Mouse (Mus musculus) G1E-ER4 (cell line): ENCODE measurements around the gene D330020A13Rik. TPM values are rescaled to one million over a fixed set of nuclear protein-coding genes. Genes with fewer than 3 reads are reported as not detected.

Experiments used
- GATA1 ChIP-seq: IDR thresholded peaks from one replicate; pipeline ENCODE4 v1.8.0; 2012; ENCODE audit warnings: low read length, inconsistent platforms
- polyA plus RNA-seq: library from polyadenylated mRNA; stranded (reverse); fragments of >175 nt; gene quantifications from 2 replicates; pipeline ENCODE4 v1.2.3, GENCODE M21; 2012

Gene D330020A13Rik
- polyA plus RNA-seq, 1 experiment = not detected

DNA sequence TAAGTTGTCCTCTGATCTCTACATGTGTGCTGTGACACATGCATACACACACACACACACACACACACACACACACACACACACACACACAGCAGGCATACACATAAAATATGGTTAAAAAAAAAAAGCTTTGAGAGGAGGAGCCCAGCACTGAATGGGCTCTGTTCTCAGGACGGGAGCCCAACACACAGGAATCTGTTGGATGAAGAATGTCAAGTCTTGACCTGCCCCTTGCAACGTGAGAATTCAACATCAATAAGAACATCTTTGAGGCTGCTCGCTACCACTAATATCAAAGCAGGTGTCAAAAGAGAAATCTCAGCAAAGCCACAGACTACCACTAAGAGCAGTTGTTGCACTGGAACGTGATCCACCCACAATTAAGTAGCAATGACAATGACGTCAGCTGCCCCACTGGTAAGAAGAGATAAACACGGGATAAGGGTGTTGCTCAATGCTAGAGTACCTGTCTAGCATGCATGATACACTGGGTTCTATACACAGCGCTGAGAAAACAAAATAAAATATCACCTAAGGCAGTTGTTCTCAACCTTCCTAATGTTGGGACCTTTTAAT is 17.2 kb upstream of the D330020A13Rik start:
- no peak for TF ChIP-seq GATA1

DNA sequence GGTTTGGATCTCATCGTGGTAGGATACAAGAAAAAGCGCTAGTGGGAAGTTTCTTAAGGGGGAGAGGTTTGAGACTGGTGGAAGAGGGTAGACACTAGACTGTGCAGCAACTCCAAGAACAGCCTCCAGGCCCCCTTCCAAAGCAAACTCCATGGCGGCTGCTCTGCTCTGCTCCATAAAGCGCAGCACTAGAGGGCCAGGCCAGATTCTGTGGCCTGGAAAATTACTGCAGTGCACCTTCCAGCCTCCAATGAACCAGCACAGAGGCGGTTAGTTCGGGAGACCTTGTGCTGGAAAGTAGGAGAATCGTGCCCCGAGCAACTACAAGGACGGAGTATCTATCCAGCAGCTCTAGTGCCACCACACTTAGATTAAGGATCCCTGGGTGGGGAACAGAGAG is 6.9 kb upstream of the D330020A13Rik start:
- no peak for TF ChIP-seq GATA1

DNA sequence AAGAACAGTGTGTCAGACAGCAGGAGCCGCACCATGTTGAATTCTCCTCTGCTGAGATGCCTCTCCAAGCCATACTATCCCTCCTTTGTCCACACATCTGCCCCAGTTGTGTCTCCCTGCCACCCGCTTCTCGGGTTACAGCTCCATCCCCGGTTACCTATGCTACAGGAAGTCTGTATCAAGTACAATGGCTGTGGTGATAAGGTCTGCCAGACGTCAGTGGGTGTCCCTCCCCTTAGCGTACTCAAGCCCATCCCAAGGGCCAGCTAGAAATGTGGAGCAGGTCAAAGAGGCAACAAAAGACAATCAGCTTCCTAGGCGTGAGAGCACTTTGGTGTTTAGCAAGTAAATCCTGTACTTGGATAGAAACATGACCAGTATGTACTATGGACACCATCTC is 5.6 kb upstream of the D330020A13Rik start:
- TF ChIP-seq GATA1 = no peak

DNA sequence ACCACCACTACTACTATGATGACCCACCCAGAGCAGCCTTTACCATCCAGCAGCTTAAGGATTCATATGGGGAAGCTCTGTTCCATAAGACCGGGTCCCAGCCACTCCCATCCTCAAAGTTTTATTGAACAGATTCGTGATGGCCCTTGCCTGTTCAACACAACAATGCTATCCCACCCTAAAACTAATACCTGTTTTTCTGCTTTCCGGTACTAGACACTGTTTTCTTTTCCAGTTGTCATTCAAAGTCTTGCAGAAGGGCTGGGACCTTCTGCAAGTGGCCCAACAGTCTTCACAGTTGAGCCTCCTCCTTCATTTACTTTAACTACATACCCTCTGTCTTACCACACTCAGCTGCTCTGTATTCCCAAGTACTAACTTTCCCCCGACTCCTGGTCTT is 4.7 kb upstream of the D330020A13Rik start:
- no peak for TF ChIP-seq GATA1

DNA sequence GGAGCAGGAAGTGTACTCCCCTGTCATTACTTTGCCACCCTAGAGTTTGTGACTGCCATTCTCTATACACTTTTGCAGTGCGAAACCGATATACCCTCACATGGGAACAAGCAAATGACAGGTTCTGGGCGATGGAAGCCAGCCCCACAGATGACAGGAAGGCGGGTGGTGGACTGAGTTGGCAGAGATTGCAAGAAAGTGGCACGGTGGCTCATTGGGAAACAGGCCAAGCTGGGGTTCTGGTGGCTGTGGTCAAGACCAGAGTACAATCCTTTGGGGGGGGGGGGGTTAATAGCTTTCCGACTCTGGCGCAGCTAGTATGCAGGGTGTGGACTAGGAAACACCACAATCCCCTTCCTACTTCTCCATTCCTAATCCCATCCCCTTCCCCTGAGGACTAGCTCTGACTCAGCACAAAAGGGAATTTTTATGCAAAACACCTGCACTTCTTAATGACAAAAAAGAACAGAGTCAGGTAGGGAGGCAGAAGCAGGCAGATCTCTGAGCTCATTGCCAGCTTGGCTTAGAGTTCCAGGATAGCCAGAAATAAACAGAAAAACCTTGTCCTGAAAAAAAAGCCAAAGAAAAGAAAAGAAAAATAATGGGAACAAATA is 2.7 kb upstream of the D330020A13Rik start:
- no peak for TF ChIP-seq GATA1

DNA sequence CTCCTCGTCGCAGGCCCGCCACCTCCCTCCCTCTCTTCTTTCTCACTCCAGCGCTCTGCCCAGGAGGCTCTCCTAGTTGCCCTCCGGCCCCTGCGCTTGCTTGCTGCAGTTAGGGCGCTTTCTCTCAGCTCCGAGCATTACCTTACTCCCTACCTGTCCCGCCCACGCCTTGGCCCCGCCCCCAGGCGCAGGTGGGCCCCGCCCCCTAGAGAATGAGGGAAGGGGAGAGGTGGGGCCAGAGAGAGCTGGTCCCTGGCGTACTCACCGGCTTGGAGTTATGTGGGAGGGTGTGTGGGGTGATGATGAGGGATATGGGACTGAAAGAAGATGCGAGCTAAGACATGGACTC is 595 bp downstream of the D330020A13Rik start:
- no peak for TF ChIP-seq GATA1

DNA sequence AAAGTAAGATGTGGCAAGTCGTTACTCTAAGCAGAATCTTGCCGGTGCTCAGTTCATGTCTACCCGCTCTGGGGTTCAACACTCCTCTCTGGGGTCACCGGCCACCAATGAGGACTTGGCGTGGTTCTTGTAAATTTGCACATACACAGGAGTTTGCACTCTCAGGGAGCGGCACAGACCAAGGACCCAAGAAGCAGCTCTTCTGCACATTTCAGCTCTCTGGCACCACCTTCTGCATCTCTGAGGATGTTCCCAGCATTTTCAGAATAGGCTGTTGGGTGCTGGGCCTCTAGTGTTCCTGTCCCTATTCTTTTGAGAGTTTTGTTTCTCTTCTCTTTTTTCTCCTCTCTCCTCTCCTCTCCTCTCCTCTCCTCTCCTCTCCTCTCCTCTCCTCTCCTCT is 7.0 kb downstream of the D330020A13Rik start:
- no peak for TF ChIP-seq GATA1

DNA sequence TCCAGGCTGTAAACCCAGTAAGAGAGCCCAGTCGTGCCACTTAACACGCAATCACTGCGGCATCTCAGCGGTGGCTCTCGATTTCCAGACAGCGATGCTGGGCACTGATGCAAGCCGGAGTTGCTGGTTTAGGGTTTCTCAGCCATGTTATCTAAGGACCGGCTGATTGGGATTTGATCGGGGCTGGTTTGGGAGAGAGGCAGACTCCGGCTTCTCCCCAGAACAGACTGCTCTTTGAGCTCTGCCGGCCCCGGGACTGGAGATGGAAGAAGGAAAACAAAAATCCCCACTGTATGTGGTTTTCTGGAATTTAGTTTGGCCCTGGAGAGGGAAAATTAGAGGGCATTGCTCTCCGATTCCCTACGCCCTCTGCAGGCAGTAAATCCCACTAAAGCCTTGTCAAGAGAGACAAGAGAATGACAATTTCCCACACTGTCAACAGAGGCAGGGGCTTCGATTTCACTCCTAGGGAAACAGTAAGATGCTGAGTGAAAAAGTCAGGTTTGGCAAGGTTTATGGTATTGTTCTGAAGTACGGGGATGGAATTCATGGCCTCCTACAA is 8.7 kb downstream of the D330020A13Rik start:
- no peak for TF ChIP-seq GATA1

DNA sequence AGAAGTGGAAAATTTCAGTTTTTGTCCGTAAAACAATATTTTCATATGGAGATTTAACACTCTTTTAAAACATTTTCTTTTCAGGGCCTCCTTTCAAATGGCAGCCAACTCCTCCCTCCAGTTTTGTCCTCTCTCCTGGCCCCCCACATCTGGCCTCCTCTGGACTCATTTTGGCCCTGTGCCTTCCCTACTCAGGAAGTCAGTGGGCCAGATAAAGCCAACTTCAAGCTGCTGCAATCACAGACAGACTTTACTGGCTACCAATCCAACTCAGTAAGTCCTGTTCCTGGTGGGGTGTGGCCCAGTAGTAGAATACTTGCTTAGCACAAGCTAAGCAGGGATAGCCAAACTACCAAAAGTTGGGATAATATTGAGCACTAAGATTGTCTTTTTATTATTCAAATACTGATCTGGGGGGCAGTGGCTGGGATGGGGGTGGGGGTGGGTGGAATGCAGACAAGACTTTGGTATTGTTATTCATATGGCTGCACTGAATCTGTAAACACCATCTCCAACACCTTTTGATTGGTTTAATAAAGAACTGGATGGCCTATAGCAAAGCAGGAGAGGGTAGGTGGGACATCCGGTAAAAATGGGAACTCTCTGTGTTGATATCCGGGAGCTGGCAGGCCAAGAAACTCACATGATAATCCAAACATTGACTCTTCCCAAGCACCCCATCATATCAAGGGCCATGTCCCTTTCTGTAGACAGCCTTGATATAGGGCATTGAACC is 12.9 kb downstream of the D330020A13Rik start:
- no peak for TF ChIP-seq GATA1

DNA sequence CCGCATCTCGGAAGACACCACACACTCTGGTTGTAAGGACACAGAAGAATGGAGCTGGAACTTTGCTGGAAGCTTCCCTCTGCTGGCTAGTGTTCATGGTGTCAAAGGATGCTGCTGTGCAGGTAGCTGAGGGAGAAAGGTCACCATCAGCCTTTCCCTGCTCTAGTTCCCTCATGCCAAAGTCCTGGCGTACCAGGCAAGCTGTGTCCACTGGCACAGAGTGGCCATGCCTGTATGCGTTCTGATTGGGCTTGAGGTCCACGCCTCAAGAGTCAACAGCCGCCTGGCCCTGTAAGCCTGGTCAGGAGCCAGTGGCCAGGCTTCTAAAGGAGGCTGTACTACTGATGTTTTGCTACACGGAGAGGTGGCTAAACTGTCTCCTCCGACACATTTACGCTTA is 15.2 kb downstream of the D330020A13Rik start:
- TF ChIP-seq GATA1 = no peak

DNA sequence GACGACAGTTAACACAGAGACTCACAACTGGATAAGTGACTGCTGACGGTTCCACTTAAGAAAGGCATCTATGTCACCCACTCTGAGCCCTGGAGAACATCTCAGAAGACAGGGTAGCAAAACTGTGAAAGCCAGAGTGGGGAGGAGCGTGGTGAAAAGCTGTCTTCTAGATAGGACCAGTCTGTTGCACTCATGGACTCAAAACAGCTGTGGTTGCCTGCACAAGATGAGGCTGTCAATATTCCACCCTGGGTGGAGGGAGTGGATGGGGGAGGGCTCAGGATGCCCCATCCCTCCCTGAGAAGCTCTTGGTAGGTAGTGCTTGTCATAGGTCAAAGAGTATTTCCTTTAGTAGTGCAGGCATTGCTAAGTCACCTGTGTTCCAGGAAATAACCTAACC is 15.6 kb downstream of the D330020A13Rik start:
- no peak for TF ChIP-seq GATA1

DNA sequence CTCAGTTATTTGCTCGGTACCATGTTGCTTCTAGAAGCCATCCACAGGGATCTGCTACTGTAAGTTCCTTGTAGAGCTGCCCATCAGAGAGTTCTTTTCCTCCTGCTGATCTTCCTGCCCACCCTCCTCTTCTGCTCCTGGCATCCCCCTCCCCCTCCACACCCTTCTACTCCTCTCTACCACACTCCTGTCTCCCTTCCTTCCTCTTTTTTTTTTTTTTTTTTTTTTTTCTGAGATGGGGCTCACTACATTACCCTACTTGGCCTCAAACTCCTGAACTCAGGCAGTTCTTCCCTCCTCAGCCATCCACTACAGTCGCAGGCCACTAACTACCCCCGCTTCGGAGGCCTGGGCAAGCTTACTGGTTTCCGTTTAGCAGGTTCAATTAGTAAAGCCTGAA is 18.3 kb downstream of the D330020A13Rik start:
- no peak for TF ChIP-seq GATA1

DNA sequence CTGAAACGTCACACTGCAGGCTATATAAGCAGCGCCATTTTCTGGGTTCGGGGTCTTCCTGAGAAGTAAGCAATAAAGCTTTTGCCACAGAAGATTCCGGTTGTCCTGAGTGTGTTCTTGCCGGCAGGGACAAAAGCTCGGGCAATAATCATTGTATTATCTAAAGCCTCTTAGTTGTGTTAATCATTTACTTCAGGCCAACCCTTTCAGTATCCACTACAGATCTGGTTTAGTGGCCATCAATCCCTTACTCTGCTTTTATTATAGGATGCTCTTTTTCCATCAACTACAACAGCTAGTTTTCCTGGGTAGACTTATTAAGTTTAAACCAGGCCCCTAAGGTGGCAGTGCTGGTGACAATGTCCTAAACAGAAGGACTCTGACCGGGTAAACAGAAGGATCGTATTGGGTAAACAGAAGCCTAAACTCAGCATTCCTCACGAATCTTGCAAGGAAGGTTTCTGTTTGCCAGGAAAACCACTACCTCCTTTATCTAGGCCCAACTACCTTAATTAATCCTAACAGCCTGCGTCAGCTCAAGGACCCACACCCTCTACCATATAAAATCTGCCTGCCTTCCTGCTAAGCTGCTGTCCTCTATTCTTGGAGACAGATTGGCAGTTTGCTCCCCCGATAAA is 24.3 kb downstream of the D330020A13Rik start:
- no peak for TF ChIP-seq GATA1

DNA sequence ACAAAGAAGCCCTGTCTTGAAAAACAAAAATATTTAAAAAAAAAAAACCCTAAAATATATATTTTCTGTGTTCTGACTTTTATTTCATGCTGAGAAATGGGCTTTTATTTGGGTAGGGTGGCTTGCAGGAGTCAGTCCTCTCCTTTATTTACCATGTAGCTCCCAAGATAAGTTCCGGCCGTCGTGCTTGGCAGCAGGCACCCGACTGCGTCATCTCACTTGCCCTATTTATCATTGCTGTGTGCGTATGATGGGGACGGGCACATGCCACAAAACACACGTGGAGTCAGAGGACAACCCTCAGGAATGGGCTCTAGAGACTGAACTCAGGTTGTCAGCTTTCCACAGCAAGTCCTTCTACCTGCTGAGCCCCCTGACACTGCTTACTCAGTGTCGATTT is 25.0 kb downstream of the D330020A13Rik start:
- TF ChIP-seq GATA1 = no peak

DNA sequence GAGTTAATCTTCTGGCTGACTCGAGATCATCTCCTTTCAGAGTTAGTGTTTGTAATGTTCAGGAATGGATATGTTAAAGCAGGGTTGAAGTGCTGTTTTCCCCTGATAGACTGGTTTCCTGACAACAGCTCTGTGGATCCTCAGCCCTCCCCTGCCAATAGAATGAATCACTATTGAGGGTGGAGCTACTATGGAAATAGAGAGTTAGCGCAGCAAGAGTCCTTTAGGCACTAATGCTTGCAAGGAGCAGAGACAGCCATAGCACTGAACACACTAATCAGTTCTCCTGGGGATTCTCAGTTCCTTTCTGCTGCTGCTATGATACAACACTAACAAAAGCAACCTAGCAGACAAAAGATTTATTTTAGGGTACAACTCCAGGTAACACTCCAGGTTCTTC is 26.2 kb downstream of the D330020A13Rik start:
- TF ChIP-seq GATA1 = no peak

DNA sequence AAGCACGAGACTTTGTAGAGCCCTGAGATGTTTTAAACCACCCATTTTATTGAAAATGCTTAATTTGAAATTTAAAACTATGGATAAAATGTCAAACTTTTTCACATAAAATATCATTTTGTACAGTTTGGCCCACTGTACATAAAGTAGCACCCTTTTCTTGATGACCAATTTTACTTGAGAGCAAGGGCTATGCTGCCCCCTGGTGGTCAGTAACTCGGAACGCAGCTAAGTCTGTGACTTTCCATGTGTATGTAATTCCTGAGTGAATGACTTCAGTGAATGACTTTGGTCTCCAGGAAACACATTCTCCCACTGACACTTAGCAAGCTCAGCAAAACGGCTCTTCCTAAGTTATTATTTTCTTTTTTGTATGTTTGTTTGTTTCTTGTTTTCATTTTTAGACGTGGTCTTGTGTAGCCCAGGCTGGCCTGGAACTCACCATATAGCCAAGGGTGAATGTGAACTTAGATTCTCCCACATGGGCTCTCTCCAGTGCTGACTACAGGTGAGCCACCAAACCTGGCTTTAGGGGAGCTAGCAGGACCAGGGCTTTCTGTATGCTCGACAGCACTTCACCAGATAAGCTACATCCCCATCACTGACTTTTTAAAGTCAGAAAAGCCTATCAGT is 30.2 kb downstream of the D330020A13Rik start:
- TF ChIP-seq GATA1 = no peak
